Mouse (Mus musculus) brain, embryonic 18.5 days (tissue): ENCODE measurements at regions not wholly inside any gene's neighbourhood (a gene's known extent, or its start where the extent isn't known, plus 50 kb on each side); places are given as distances from the start of the nearest gene placed in this dataset.
A peak's percentile ranks its signal among the peaks of the same experiment; 100 is the strongest.

Source experiments
- DNase-seq: peaks from one replicate; pipeline ENCODE4 v3.0.0-alpha.2; 2012; ENCODE audit warnings: low read depth, low spot score

DNA sequence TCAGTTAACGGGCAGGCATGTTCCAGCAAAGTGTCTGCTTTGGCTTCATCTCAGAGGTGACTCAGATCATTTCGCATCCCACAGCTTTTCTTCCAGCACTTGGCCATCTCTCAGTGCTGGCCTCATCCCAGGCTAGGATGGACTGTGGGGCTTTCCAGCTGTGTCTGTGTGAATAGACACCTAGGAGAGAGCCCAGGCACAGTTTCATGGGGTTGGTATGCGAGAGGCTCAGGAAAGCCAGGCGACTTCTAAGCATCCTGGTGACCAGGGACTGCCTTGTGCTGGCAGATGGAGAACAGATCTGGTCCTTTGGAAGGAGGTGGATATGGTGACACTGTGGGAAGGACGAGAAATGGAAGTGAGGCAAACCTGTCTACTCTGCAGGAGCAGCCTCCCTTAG, 182.9 kb downstream of the Cd83 start:
- DNase-seq: no peak

DNA sequence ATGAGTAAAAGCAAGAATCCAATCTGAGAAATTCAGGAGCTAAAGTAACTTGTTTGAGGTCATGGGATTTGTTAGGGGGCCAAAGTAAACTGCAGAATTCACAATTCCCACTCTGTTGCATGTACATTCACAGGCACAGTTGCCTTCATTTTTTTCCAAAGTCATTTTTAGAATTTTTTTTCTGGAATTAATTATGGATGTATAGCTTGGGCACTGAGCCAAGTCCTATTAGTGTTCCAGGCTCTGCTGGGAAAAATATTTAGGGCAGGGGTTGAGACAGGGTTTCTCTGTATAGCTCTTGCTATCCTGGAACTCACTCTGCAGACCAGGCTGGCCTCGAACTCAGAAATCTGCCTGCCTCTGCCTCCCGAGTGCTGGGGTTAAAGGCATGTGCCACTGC, 188.3 kb downstream of the Cd83 start:
- no peak for DNase-seq

DNA sequence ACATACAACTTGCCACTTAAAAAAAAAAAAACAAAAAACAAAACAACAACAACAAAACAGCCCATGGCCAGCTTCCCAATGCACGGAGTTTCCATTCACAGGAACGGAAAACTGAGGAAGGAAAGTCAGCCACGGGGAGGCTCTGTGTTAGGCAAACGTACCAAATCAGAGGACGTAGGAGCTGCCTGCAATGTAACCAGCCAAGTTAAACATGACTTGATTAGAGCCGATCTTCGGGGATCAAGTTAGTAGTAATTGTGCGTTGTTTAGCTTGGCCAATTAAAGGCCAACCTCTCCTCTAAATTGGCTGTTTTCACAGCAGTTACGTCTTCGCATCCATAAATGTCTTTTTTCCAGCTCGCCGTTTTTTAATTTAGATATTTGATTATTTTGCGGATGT, 190.7 kb downstream of the Cd83 start:
- no peak for DNase-seq

DNA sequence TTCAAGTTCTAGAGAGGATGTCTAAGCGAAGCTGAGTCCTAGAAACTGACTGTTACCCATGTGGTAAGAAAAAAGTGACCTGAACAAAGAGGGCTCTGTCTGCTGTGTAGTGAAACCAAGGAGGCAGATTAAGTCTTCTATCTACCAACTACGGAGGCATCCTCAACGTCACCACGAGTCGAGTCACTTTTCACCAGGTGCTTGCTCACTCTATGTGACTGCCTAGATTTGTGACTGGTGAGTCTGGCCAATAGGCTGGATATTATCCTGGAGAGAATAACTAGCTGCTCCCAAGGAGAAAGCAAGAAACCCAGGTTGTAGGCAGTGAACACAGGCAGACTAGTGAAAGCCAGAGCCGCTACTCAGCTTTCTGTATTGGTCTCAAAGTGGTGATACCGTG, 191.2 kb downstream of the Cd83 start:
- no peak for DNase-seq

DNA sequence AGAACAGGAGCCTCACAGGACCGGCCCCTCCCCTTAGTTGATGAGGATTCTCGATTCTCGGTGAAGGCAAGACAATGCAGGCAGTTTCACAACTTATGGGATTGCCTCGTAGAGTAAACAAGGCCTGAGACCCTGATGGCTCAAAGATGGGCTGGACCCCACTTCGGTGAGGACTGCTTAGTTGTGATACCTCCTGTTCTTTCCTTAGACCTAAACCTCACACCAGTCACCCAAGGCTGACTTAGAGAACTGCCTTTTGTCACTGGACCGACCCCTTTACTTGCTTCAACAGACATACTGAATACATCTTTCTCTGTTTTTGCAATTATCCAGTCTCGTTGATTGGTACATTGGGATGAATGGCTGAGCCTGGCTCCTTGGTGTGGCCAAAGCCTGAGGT, 192.1 kb downstream of the Cd83 start:
- DNase-seq: no peak

DNA sequence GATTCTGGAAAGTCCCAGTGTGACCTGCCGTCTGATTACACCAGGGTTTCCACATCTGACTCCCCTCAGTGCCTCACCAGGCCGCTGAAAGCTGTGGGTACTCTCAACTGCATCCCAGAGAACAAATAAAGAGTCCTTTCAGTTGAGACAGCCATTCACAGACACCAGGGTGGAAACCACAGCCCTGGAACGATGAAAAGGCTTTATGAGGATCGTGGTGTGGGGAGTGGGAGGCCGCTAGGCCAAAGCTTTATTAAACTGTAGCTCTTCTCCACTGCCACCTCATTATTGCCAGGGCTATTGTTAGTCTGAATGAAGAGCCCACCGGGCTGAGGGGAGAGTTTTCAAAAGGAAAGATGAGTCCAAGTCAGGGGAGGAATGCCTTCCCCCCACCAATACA, 202.8 kb downstream of the Cd83 start:
- no peak for DNase-seq

DNA sequence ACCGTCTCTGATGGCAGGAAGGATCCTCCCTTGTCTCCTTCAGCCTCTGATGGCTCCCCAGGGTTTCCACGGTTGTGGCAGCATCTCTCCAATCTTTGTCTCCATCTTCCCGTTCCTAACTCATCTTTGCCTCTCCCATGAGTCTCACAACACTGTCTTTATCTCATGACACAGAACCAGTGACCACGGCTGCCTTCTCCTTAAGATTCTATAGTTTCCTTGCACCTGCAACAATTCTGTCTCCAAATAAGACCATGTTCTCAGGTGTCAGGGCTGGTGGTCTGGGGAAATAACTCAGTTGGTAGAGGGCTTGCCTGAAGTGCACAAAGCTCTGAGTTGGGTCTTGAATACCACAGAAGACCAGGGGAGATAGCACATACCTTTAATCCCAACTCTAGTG, 203.8 kb downstream of the Cd83 start:
- DNase-seq: no peak

DNA sequence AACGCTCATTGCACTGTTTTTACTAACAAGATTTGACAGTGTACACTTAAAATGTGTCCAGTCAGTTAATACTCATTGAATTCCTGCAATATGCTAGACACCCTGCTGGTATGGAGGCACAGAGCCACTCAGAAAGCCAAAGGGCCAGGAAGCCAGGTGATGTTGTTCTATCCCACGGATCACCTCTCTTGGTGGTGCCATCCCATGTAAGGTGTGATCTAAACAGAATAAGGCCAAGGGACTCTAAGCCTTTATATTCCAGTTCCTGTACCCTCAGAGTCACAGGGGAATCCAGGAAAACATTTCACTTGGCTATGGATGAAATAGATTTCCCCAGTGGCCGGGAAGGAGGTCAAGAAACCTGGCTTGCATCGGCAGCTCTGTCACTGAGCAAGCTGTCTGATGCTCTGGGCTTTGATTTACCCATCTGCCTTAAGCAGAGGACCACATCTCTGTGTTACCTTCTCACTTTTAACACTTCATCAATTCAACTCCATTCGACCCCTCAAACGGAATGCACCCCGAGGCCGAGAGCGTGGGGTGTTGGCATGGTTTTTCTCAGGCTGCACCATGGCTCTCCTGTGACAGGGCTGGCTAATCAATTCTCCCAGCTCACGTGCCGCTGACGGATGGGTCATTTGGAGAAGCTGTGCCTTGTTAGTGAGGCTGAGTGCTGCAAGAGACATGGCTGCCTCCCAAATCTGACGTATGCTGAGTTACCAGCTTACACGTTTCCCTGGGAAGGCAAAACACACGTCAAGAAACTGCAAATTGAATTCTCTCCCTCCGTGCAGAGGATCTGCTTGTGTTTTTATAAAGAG, 205.9 kb downstream of the Cd83 start:
- DNase-seq: peak; percentile 73

DNA sequence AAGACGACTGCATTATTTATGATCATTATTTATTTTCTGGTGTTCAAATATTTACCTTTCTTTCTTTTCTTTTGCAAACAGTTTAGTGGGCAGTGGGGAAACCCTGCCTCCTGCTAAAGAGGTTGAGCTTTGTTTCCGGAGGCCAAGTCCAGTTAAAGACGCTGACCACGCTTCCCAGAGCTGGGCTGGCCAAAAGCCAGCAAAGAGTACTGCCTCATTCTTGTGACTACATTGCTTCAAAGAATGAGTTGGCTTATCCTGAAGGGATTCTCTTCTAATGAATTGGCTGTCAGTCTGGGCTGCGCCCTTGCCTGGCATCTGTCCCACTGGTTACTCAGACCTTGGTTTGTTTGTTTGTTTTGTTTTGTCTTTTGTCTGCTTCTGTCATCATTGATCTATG, 207.2 kb downstream of the Cd83 start:
- DNase-seq: no peak

DNA sequence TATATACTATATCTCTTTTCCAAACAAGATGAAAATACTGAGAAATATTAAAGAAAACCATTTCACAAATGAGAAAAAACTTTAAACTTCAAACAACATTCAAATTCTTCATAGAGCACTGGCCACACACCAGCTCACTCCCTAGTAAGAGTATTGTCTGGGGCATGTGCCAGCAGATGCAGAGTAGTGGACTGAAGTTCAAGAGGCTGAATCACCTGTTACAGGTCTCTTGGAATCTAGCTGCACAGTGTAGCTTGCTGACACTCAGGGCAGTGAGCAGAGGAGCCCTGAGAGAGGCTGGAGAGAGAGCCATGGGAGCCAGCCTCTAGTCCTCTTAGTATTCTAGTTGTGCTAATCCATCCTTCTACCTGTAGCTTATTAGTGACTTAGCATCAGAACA, 208.4 kb downstream of the Cd83 start:
- DNase-seq: no peak

DNA sequence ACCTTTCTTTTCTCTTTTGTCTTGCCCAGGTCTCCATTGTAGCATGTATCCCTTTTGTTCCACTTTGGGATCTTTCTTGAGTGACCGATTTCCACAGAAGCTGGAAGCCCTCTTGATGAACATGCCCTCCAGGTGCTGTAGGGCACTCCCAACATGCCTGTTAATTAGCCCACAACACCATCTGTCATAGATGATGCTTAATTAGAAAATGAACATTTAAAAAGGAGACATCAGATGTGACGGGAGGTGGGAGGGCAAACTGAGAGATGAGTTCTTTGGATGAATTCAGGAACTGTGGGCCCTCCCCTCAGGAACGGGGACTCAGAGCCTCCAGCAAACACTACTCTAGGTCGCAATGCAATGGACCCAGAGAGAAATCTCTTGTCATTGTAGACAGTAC, 209.8 kb downstream of the Cd83 start:
- DNase-seq: no peak

DNA sequence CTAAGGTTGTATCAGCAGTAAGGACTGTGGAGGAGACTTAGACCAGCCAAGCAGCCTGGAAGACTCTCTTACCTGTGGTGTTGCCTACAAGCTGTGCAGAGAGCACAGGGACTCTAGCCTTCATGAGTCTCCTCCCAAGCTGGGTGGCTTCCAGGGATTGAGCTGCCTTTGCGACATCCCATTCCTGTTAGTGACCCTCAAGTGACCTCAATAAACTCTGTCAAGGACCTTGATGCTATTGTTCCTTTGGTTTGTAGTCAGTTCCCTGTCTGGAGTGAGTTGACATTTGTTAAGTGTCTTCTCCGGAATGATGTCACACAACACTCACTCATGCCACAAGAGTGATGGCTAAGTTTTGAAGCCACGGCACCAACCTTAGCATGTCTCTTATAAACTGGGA, 211.0 kb downstream of the Cd83 start:
- no peak for DNase-seq

DNA sequence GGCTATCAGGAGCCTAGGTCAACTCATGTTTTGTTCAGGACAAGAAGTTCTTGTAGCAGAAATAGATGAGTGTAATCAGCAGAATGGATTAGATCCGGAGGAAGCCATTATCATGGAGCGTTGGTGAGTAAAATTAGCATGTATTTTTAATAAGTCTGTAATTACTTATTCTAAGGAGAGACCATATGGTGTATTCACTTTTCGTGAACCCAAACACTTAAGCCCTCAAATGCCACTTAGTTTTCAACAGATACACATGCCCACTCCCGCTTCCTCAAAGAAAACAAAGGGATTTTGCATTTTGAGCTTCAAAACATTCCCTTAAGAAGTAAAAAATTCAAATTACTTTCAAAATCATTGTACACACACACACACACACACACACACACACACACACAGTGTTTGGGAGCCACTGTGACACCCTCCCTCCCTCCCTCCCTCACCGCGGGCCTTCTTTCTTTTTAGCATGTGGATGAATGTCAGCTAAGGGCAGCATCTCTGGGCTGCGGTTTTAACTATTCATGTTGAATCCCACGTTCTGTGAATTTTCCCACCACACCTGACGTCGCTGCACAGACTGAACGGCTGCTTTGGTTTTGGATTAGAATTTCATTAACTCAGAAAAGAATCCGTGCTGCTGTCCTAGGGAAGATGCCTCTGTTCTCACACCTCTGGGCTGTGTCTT, 217.4 kb downstream of the Cd83 start:
- DNase-seq: no peak

DNA sequence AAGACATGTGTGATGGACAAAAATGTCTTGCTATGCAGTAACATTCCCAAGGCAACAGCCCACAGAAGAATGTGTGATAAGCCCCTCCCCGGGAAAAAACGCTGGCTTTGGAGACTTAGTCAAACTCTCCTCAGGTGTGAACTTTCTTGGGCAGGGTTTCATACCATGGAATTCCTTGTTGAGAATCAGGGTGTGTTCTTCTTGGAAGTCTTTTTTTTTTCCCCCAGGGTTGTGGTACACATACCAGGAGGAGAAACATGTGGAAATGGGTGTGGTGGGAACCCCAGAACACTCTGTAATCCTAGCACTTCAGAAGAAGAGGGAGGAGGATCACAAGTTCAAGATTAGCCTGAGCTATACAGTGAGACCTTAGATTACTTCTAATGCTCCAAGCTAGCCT, 228.3 kb downstream of the Cd83 start:
- DNase-seq: no peak

DNA sequence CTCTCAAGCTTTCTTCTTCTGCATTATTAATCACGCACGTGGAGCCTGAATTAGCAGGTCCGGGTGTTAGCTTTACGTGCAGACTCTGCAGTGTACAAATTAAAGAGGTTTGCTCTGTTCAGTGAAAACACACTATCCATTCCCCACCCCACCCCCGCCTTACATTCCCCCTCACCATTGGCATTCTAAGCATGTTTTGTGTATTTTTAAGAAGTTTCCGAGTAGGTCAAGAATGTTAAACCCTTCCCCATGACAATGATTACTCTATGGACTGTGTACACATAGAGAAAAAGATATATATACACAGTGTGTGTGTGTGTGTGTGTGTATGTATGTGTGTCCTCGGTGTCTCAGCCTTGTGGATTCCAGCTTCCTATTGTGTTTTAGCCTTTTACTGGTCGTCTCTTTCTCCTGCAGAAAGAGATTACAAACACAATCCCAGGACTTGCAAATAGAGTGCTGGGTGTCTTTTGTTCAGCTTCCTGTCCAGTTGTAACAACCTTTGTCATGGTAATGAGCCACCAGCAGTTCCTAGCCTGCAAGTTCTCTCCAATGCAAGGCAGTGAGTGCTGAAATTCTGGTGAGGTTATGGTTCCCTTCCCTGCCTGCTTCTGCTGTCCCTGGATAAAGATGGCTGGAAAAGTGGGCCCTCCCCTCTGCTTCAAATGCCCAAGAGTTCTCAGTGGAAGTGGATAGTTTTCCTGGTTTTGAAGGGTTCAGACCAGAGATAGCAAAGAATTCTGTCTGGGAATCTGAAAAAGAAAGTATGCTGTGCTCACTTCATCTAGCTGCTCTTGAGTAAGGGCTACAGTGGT, 234.1 kb downstream of the Cd83 start:
- DNase-seq: no peak

DNA sequence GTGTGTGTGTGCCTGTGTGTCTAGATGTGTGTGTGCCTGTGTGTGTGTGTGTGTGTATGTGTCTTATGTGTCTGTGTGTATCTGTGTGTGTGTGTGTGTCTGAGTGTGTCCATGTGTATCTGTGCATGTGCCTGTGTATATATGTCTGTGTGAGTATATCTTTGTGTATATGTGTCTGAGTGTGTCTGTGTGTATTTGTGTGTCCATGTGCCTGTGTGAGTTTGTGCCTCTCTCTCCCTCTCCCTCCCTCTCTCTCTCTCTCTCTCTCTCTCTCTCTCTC, 234.7 kb downstream of the Cd83 start:
- DNase-seq: no peak

DNA sequence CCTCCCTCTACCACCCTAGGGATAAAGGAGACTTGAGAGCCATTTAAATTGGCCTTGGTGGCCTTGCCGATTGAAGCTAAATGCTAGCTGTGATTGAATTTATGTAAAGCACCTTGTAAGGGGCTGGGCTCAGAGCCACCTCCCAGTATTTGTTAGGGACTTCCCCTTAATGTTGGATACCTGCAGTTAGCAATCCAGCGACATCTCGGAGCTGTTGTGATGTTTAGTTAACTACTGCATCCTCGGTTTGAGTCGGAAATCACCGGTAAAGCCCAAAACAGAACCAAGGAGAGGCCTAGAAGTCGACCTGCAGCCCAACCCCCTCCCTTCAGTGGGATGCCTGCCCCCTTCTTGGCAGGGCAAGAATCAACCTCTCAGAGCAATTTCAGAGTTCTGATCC, 236.3 kb downstream of the Cd83 start:
- DNase-seq: no peak

DNA sequence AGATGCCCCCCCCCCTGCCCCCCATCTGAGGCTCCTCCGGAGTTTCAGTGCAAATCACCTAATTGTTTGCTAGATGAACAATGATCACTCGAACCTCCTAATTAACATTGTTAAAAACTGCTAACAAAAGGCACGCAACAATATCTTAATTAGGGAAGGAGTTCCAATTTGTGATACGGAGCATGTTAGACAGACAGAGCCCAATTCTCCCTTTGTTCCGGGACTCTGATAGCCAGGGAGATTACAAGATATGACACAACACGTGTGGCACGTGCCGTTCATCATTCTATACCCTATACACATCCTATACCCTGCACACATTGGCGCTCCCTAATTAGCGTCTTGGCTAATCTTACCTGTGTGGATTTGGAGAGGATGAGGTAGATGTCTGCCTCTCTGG, 237.5 kb downstream of the Cd83 start:
- DNase-seq: no peak

DNA sequence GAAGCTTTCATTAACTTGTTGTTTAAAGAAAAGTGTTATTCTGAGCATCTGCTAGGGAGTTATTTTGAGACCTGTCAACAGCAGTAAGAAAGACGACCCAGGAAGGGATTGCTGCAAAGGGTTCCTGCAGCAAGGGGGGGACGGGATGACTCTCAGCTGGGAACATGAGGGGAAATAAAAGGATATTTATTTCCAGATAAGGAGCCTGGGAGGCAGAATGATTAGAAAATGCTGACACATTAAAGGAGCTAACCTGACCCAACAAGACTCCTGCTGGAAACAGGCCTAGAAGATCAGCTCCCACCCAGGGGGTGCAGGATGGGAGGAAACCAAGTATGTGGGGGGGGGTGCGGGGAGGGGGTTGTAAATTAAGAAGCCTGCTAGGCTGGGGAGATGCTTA, 240.0 kb downstream of the Cd83 start:
- DNase-seq: no peak

DNA sequence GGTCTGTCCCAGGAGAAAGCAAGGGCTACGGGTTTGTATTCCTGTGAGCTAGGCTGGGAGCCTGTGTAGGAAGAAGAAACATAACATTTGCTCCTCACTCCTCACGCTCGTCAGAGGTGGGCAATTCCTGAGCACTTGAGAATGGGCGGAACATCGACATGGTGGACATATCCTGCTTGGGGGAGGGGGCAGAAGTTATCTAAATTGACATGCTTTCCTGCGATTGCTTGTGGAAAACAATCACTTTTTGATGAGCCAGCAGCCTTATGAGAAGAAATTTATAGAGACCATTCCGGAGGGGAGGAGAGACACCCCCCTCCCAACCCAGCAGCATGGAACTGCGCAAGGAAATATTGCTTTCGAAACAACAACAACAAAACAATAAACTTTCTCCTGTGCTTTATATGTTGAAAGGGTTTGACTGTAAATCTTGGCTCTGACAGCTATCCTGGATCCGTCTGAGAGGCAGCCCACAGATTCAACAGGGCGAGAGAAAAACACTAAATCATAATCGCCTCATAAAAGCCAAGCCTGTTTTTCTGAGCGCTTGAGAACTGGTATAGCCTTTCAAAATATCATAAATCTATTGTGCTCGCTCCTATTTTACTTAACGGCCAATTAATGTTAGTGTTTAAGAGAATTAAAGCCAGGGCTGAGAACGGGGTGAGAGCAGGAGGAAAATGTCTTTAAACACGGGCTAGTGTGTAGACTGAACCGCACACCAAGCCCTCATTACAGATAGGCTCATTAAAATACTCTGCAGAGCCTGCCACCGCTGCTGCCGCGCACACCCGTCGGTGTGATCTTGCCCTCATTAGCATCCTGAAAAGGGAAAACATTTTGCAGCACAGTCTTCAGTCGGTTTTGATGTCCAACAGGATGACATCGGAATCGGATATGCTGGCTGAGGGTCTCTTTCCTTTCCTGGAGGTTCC, 242.0 kb downstream of the Cd83 start:
- DNase-seq: no peak

DNA sequence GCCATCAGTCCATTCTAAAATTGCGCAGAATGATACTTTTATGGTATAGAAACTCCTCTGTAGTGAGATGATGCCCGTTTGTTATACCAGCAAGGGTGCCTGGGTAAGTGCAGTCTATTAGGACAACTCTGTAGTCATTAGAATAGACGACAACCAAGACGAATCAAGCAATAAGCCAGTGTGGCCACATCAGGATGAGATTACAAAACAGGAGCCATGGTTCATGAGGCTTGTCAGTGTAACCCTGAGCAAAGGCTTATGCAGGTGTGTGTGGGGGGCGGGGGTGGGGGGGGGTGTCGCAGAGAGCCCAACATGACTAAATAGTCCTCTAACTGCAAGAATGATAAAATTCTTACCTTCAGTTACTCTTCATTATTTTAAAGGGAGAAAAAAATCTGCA, 243.5 kb downstream of the Cd83 start:
- DNase-seq: no peak

DNA sequence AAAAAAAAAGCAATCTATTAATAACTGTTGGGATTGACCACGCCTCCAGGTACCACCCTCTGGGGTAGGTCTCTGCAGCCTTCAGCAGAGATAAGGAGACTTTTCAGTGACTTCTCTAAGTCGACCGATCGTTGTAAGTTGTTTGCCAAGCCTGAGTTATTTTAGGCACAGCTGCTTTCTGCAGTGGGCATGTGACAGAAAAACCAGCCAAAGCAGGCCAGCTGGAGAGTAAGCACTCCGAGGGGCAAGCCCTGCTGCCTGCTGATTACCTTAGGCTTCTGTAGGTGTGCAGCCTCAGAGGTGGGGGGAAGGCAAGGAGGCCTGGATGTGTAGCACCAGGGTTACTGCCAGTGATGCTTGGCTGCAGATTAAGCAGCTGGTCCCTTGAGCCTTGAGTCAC, 246.0 kb downstream of the Cd83 start:
- no peak for DNase-seq
